Mouse (Mus musculus) hindbrain, postnatal 0 days (tissue): ENCODE measurements at regions not wholly inside any gene's neighbourhood (a gene's known extent, or its start where the extent isn't known, plus 50 kb on each side); places are given as distances from the start of the nearest gene placed in this dataset.

Source experiments
- ATAC-seq: fragments of 200-750 bp; cut with Nextera tagmentation; 2 replicates; pipeline ENCODE4 v1.8.0; 2017; ENCODE audit warnings: mild to moderate bottlenecking, moderate TSS enrichment, moderate library complexity
- DNase-seq: peaks from one replicate; pipeline ENCODE4 v3.0.0-alpha.2; 2015; ENCODE audit warnings: low spot score
- H3K27ac ChIP-seq: fragments of 300-500 bp; sonication (generic); 2 replicates; pipeline ENCODE4 v1.5.1; 2014; ENCODE audit warnings: mild to moderate bottlenecking
- H3K27me3 ChIP-seq: fragments of 300-500 bp; sonication (generic); 2 replicates; pipeline ENCODE4 v1.6.1; 2014; ENCODE audit warnings: low read length, mixed read lengths; ENCODE audit not compliant: insufficient read depth
- H3K36me3 ChIP-seq: fragments of 300-500 bp; sonication (generic); 2 replicates; pipeline ENCODE4 v1.6.1; 2014; ENCODE audit warnings: low read length, mixed read lengths; ENCODE audit not compliant: insufficient read depth
- H3K4me1 ChIP-seq: fragments of 300-500 bp; sonication (generic); 2 replicates; pipeline ENCODE4 v1.6.1; 2014; ENCODE audit warnings: antibody characterized with exemption, low read length, mixed read lengths; ENCODE audit not compliant: insufficient read depth
- H3K4me2 ChIP-seq: fragments of 300-500 bp; sonication (generic); 2 replicates; pipeline ENCODE4 v1.6.1; 2014; ENCODE audit warnings: low read depth, mild to moderate bottlenecking, low read length, moderate library complexity, mixed read lengths
- H3K4me3 ChIP-seq: fragments of 300-500 bp; sonication (generic); 2 replicates; pipeline ENCODE4 v1.5.1; 2014; ENCODE audit warnings: low read length
- H3K9ac ChIP-seq: fragments of 300-500 bp; sonication (generic); replicated peaks from 2 replicates; pipeline ENCODE4 v1.6.1; 2014; ENCODE audit warnings: mild to moderate bottlenecking, low read length, moderate library complexity, mixed read lengths
- H3K9me3 ChIP-seq: fragments of 300-500 bp; sonication (generic); 2 replicates; pipeline ENCODE4 v1.6.1; 2016; ENCODE audit warnings: low read length, mixed read lengths
- CTCF ChIP-seq: IDR thresholded peaks from 2 replicates; pipeline ENCODE4 v1.5.1; 2016; ENCODE audit warnings: antibody characterized with exemption, control low read depth, low read depth
- WGBS: fragments of 180-500 bp; shearing (Covaris S2); extraction: QIAGEN DNeasy Blood & Tissue Kit; methylation state at CpG from one replicate; pipeline ENCODE4 v1.1.7; 2014; 5-methylcytosine and 5-hydroxymethylcytosine counted together

DNA sequence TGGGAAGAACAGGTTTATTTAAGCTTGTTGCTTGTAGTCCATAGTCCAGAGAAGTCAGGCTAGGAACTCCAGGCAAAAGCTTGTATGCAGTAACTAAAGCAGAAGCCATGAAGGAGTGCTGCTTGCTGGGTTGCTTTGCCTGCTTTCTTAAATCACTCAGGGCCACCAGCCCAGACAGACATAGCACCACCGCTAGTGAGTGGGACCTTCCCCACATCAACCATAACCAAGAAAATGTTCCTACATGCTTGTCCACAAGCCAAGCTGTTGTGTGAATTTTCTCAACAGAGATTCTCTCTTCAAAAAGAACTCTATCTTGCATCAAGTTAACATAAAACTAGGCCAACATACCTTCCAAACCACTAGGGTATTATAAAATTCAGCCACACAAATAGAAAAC lies 201.3 kb downstream of the Tm4sf1 start:
- TF ChIP-seq CTCF: no peak
- no peak overlapping the region for H3K27ac ChIP-seq
- H3K9ac ChIP-seq: no peak overlapping the region
- H3K4me2 ChIP-seq: no peak overlapping the region
- no peaks in the 10 kb centered on the region for H3K9me3 ChIP-seq
- DNase-seq (no peak), ATAC-seq (no peak)
- no peak overlapping the region for H3K4me3 ChIP-seq
- no peaks in the 10 kb centered on the region for H3K27me3 ChIP-seq
- WGBS: 94% methylated on average over 1 of the region's 1 CpGs
- H3K36me3 ChIP-seq: no peaks in the 10 kb centered on the region
- H3K4me1 ChIP-seq: no peaks in the 10 kb centered on the region

- Histone ChIP-seq H3K4me1 (no peaks in the 10 kb centered on the region), H3K9ac (no peak overlapping the region), H3K4me2 (no peak overlapping the region), H3K27ac (no peak overlapping the region), H3K4me3 (no peak overlapping the region), H3K9me3 (no peaks in the 10 kb centered on the region), H3K27me3 (no peaks in the 10 kb centered on the region), H3K36me3 (no peaks in the 10 kb centered on the region)
- TF ChIP-seq CTCF: no peak
- WGBS: 49% methylated on average over 3 of the region's 3 CpGs
- peak; percentile 15 for DNase-seq
- no peak for ATAC-seq
Measured at GRCm38 (mm10) chr3:57094936-57095335, 206.9 kb downstream of the Tm4sf1 start.

GRCm38 (mm10) chr3:57093201-57093940 lies 208.4 kb downstream of the Tm4sf1 start:
- Histone ChIP-seq H3K4me2 (no peak overlapping the region), H3K36me3 (no peaks in the 10 kb centered on the region), H3K27me3 (no peaks in the 10 kb centered on the region), H3K9ac (no peak overlapping the region), H3K4me1 (no peaks in the 10 kb centered on the region), H3K9me3 (no peaks in the 10 kb centered on the region), H3K4me3 (no peak overlapping the region), H3K27ac (no peak overlapping the region)
- TF ChIP-seq CTCF: no peak
- DNase-seq: no peak
- ATAC-seq: no peak
- WGBS: 95% methylated on average over 1 of the region's 1 CpGs

DNA sequence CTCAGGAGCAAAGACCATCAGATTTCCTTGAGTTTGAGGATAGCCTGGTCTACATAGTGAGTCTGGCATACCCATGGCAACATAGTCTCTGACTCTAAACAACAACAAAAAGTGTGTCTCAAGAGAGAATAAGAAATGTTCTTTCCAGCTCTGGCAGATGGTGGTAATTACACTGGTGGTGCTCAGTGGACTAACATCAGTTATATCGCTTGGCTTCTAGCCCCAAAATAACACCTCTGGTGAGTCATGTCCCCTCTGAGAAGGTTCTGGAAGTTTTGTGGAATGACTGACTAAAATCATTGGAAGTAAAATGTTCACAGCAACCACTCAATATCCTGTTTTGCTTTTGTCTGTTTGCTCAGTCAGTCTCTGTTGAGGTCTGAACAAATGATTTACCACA lies 227.3 kb downstream of the Tm4sf1 start:
- Histone ChIP-seq H3K4me3 (no peak overlapping the region), H3K4me2 (no peak overlapping the region), H3K27ac (no peak overlapping the region), H3K9me3 (no peaks in the 10 kb centered on the region), H3K27me3 (no peaks in the 10 kb centered on the region), H3K9ac (no peak overlapping the region), H3K36me3 (no peaks in the 10 kb centered on the region), H3K4me1 (no peaks in the 10 kb centered on the region)
- ATAC-seq (no peak), DNase-seq (no peak)
- 84% methylated on average over 1 of the region's 1 CpGs for WGBS
- TF ChIP-seq CTCF: no peak

GRCm38 (mm10) chr3:57073962-57074506 lies 227.8 kb downstream of the Tm4sf1 start:
- TF ChIP-seq CTCF: no peak
- Histone ChIP-seq H3K4me2 (no peak overlapping the region), H3K27me3 (no peaks in the 10 kb centered on the region), H3K9ac (no peak overlapping the region), H3K9me3 (no peaks in the 10 kb centered on the region), H3K4me3 (no peak overlapping the region), H3K4me1 (no peaks in the 10 kb centered on the region), H3K27ac (no peak overlapping the region), H3K36me3 (no peaks in the 10 kb centered on the region)
- no peak for DNase-seq
- ATAC-seq: no peak
- WGBS: 88% methylated on average over 4 of the region's 4 CpGs

DNA sequence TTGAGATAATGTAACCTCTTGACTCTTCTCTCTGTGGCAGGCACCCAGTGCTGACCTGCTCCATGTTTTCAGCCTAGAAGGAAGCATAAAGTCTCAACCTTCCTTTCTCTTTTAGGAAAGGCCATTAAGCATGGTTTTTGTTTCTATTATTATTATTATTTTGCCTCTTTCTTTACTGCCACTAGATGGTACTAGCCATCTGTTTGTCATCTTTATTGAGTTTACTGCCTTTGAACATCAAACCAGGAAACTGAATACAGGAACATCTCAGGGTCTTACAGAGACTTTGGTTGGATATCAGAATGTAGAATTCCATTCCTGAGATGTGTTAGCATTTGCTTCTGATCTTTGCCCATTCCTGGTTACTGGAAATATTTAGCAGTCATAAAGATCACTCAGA lies 268.8 kb downstream of the Tm4sf1 start:
- no peaks in the 10 kb centered on the region for H3K9me3 ChIP-seq
- no peak overlapping the region for H3K27ac ChIP-seq
- H3K27me3 ChIP-seq: no peaks in the 10 kb centered on the region
- ATAC-seq (no peak), DNase-seq (no peak)
- no peak overlapping the region for H3K9ac ChIP-seq
- peak; percentile 33 for TF ChIP-seq CTCF
- no peaks in the 10 kb centered on the region for H3K36me3 ChIP-seq
- no peak overlapping the region for H3K4me2 ChIP-seq
- no peak overlapping the region for H3K4me3 ChIP-seq
- no peaks in the 10 kb centered on the region for H3K4me1 ChIP-seq

DNA sequence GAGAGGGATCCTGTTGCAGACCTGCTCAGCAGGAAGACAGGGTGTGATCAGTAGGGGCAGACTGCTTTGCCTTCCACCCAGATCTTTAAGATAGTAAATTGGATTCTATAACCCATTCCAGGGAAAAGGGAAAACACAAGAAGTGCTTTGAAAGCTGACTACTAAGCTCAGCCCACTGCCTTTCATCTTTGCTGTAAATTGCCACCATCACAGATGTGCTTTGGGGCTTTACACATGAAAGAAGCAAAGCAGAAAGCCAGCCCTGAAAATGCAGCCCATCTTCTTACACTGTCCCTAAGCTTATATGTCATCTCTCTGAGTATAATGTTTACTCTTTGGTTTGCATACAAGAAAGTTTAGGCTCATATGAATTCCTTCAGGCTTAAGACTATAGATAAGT lies 283.6 kb downstream of the Tm4sf1 start:
- Histone ChIP-seq H3K4me3 (no peak overlapping the region), H3K4me1 (no peaks in the 10 kb centered on the region), H3K9me3 (no peaks in the 10 kb centered on the region), H3K36me3 (no peaks in the 10 kb centered on the region), H3K9ac (no peak overlapping the region), H3K4me2 (no peak overlapping the region), H3K27me3 (no peaks in the 10 kb centered on the region), H3K27ac (no peak overlapping the region)
- TF ChIP-seq CTCF: no peak
- no peak for DNase-seq
- no peak for ATAC-seq
